Mouse (Mus musculus) limb, embryonic 11.5 days (tissue): ENCODE measurements around the gene Lingo4. TPM values are rescaled to one million over a fixed set of nuclear protein-coding genes. Genes with fewer than 3 reads are reported as not detected.

Experiments used
- ATAC-seq: fragments of 200-750 bp; cut with Nextera tagmentation; 2 replicates; pipeline ENCODE4 v1.8.0; 2017; ENCODE audit warnings: low read depth; ENCODE audit not compliant: insufficient number of reproducible peaks, low FRiP score, low TSS enrichment
- DNase-seq: peaks from one replicate; pipeline ENCODE4 v3.0.0-alpha.2; 2015; ENCODE audit warnings: low spot score
- H3K27ac ChIP-seq: fragments of 300-500 bp; sonication (generic); replicated peaks from 2 replicates; pipeline ENCODE4 v1.5.1; 2014; ENCODE audit warnings: low read depth, mild to moderate bottlenecking, low read length
- H3K27me3 ChIP-seq: fragments of 300-500 bp; sonication (generic); 2 replicates; pipeline ENCODE4 v1.6.1; 2014; ENCODE audit warnings: mild to moderate bottlenecking, low read length, mixed read lengths; ENCODE audit not compliant: control insufficient read depth, insufficient read depth
- H3K36me3 ChIP-seq: fragments of 300-500 bp; sonication (generic); 2 replicates; pipeline ENCODE4 v1.6.1; 2014; ENCODE audit warnings: mild to moderate bottlenecking, low read length, moderate library complexity, mixed read lengths; ENCODE audit not compliant: control insufficient read depth, insufficient read depth
- H3K4me1 ChIP-seq: fragments of 300-500 bp; sonication (generic); 2 replicates; pipeline ENCODE4 v1.6.1; 2014; ENCODE audit warnings: low read length, mixed read lengths; ENCODE audit not compliant: control insufficient read depth, insufficient read depth
- H3K4me2 ChIP-seq: fragments of 300-500 bp; sonication (generic); 2 replicates; pipeline ENCODE4 v1.6.1; 2014; ENCODE audit warnings: low read depth, mild to moderate bottlenecking, moderate library complexity; ENCODE audit not compliant: severe bottlenecking
- H3K4me3 ChIP-seq: fragments of 300-500 bp; sonication (generic); 2 replicates; pipeline ENCODE4 v1.5.1; 2014; ENCODE audit warnings: low read depth, low read length
- H3K9ac ChIP-seq: fragments of 300-500 bp; sonication (generic); 2 replicates; pipeline ENCODE4 v1.6.1; 2014; ENCODE audit warnings: mild to moderate bottlenecking, low read length
- H3K9me3 ChIP-seq: fragments of 300-500 bp; sonication (generic); 2 replicates; pipeline ENCODE4 v1.6.1; 2016; ENCODE audit warnings: low read length; ENCODE audit not compliant: control insufficient read depth
- WGBS: fragments of 180-500 bp; shearing (Covaris S2); extraction: QIAGEN DNeasy Blood & Tissue Kit; methylation state at CpG from one replicate; pipeline ENCODE4 v1.1.7; 2014; 5-methylcytosine and 5-hydroxymethylcytosine counted together
- polyA plus RNA-seq: library from polyadenylated mRNA; unstranded; fragments of >200 nt; fragmentation: Nextera tagmentation; extraction: Ambion mirVana; gene quantifications from 2 replicates; pipeline ENCODE4 v1.2.1, GENCODE M21; 2014

Lingo4 gene
- not detected in 2 replicates for polyA plus RNA-seq

DNA sequence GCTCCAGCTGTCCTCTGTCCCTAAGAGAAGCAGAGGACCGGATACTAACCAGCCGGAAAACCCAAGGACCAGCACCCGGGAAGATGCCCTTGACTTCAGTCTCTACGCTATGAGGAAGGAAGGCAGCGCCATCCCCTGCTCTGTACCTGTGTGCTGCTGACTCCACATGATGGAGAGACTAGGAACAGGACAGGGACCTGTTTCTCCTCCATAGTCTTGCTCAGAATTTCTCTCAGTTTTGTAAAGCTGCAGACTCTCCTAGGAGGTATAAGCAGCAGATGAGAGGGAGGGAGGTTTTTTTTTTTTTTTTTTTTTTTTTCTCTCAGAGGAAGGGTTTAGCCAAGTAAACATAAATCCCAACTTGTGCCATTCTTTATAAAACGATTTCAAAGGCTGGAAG, at the start of gene Lingo4:
Gene Lingo4, plus strand, starts transcription at position 301 of the 400 bp plus-strand sequence.
- 74% methylated on average over 6 of the region's 6 CpGs for WGBS
- Histone ChIP-seq H3K4me1 (peaks cover 2% of the 10 kb centered on the region; the same call in 1 of the 2 replicates), H3K9me3 (no peaks in the 10 kb centered on the region), H3K4me2 (peak within 1 kb of the TSS; percentile 39), H3K9ac (peak within 1 kb of the TSS; percentile 30; the same call in 1 of the 2 replicates), H3K4me3 (peak within 1 kb of the TSS; percentile 15; the same call in 1 of the 2 replicates), H3K27me3 (peaks cover 32% of the 10 kb centered on the region), H3K36me3 (no peaks in the 10 kb centered on the region), H3K27ac (no peak within 1 kb of the TSS)
- no peak for ATAC-seq
- no peak for DNase-seq

GRCm38 (mm10) chr3:94360812-94361211, 37.5 kb upstream of the Lingo4 start:
- ATAC-seq = no peak
- 0% methylated on average over 1 of the region's 1 CpGs for WGBS
- H3K4me3 ChIP-seq = no peak overlapping the region

DNA sequence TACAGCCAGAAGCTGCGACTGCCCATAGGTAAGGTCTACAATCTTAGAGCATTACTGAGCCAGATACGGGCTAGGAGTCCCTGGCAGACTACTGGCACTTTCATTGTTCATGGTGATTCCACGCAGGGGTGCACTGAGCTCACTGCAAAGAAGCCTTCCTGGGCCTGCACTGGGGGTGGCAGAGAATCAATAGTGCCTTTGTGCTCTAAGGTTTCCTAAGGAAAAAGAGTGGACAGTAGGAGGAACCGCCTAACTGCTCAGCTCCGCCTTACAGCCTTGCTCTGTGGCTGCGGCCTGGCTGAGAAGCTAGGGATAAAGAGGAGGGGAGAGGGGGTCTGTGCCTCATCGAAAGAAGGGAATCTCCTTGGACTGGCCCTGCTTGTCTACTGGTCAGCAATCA, 36.2 kb upstream of the Lingo4 start, which contains the start of gene C2cd4d:
Gene C2cd4d, plus strand, starts transcription at position 301 of the 400 bp plus-strand sequence.
- Histone ChIP-seq H3K36me3 (no peaks in the 10 kb centered on the region), H3K27me3 (peaks cover 40% of the 10 kb centered on the region), H3K27ac (no peak within 1 kb of the TSS), H3K4me3 (peak within 1 kb of the TSS; percentile 50), H3K9ac (peak within 1 kb of the TSS; percentile 76), H3K4me1 (no peaks in the 10 kb centered on the region), H3K9me3 (peaks cover 4% of the 10 kb centered on the region; the same call in 1 of the 2 replicates), H3K4me2 (peak within 1 kb of the TSS; percentile 92)
- 57% methylated on average over 7 of the region's 7 CpGs for WGBS
- DNase-seq (no peak), ATAC-seq (no peak)

More at GRCm38 (mm10) chr3:94360812-94361211, 37.5 kb upstream of the Lingo4 start:
- H3K4me2 ChIP-seq = no peak overlapping the region
- H3K4me1 ChIP-seq = no peaks in the 10 kb centered on the region
- H3K27me3 ChIP-seq = peaks cover 36% of the 10 kb centered on the region
- H3K36me3 ChIP-seq = no peaks in the 10 kb centered on the region
- no peak overlapping the region for H3K9ac ChIP-seq
- H3K9me3 ChIP-seq = peaks cover 4% of the 10 kb centered on the region; the same call in 1 of the 2 replicates
- no peak overlapping the region for H3K27ac ChIP-seq
- no peak for DNase-seq

DNA sequence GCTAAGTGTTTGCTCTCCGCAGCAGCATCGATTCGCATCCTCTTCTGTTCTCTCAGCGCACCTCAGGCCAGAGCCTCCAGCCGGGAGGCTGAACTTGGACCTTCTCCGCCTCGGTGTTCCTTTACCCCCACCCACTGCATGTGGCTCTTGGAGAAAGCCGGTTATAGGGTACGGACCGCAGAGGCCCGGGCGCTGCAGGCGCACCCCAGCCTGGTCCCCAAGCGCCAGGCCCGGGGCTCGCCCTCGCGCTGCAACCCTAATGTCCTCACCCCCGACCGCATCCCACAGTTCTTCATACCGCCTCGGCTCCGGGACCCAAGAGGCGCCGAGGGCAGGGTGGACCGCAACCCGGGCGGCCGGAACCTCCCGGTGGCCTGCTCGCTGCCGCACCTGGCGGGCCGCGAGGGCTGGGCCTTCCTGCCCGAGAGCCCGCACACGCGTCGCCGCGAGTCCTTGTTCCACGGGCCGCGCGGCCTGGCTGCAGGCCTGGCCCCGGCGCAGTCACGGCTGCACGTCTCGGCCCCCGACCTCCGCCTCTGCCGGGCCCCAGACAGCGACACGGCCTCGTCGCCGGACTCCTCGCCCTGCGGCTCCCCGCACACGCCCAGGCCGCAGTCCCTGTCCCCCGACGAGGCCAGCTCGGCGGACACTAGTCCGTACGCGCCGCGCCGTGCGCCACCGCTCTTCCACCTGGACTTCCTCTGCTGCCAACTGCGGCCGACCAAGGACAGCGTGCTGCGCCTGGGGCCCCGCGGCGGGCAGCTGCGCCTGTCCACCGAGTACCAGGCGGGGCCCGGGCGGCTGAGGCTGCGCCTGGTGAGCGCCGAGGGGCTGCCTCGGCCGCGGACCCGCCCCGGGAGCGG, 34.8 kb upstream of the Lingo4 start:
- H3K9me3 ChIP-seq = peaks cover 4% of the 10 kb centered on the region; the same call in 1 of the 2 replicates
- no peaks in the 10 kb centered on the region for H3K4me1 ChIP-seq
- ATAC-seq (peak; percentile 72; the same call in 1 of the 2 replicates), DNase-seq (peak; percentile 69)
- H3K4me3 ChIP-seq = peak overlapping the region; percentile 50
- H3K27ac ChIP-seq = no peak overlapping the region
- H3K36me3 ChIP-seq = no peaks in the 10 kb centered on the region
- H3K9ac ChIP-seq = peak overlapping the region; percentile 76
- peak overlapping the region; percentile 92 for H3K4me2 ChIP-seq
- 4% methylated on average over 97 of the region's 97 CpGs for WGBS
- H3K27me3 ChIP-seq = peaks cover 40% of the 10 kb centered on the region

DNA sequence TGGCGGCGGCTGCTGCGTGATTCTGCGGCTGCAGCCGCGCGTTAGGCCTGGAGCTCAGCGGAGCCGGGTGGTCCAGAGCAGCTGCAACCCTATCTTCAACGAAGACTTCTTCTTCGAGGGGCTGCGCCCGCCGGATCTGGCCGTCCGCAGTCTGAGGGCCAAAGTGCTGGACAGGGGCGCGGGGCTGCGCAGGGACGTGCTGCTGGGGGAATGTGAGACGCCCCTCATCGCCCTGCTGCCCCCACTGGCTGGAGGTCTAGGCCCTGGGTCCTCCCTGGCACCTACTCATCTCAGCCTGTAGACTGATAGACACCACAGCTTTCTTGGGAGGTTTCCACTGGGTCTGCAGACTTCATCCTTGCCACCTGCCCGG, 34.2 kb upstream of the Lingo4 start:
- Histone ChIP-seq H3K4me1 (no peaks in the 10 kb centered on the region), H3K27me3 (peaks cover 40% of the 10 kb centered on the region), H3K9ac (peak overlapping the region; percentile 76), H3K9me3 (peaks cover 4% of the 10 kb centered on the region; the same call in 1 of the 2 replicates), H3K36me3 (no peaks in the 10 kb centered on the region), H3K27ac (no peak overlapping the region), H3K4me3 (peak overlapping the region; percentile 50), H3K4me2 (peak overlapping the region; percentile 92)
- peak; percentile 7; the same call in 1 of the 2 replicates for ATAC-seq
- WGBS = 4% methylated on average over 23 of the region's 23 CpGs
- peak; percentile 49 for DNase-seq

DNA sequence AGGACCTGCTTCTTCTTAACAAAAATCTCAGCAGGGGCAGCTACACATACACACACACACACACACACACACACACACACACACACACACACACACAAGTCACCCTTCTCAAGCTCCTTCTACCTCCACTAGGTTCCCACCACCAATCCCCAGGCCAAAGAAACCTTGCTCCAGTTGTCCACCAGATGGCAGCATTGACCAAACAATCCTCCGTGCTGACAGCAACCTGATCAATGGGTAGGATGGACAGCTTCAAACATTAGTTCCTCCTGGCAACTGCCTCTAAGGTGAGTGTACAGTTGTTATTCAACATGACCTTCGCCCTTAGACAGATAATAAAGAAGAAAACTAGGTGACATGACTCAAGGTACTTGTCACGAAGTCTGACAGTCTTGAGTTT, 31.6 kb upstream of the Lingo4 start:
- peaks cover 4% of the 10 kb centered on the region; the same call in 1 of the 2 replicates for H3K4me1 ChIP-seq
- H3K4me2 ChIP-seq = no peak overlapping the region

DNA sequence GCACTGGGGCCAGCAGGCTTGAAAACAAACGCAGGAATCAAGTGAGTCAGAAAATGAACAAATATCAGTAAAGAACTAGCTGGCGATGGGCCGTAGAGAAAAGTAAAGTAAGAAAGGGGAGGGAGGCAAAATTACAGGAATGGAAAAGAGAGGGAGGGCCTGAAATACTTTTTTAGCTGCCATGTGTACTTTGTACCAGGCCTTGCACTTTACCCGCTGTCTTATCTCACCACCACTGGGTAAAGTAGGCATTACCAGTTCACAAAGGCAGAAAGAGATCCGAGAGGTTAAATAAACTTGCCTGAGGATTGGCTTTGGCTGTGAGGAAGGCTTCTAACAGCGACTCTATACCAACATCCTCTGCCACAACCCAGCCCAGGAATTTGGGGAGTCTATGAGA, 30.8 kb upstream of the Lingo4 start:
- Histone ChIP-seq H3K36me3 (no peaks in the 10 kb centered on the region), H3K9ac (no peak overlapping the region), H3K27me3 (peaks cover 30% of the 10 kb centered on the region), H3K4me3 (no peak overlapping the region), H3K9me3 (peaks cover 4% of the 10 kb centered on the region; the same call in 1 of the 2 replicates), H3K27ac (no peak overlapping the region), H3K4me2 (no peak overlapping the region), H3K4me1 (peaks cover 6% of the 10 kb centered on the region; the same call in 1 of the 2 replicates)
- DNase-seq (no peak), ATAC-seq (no peak)
- WGBS = 89% methylated on average over 6 of the region's 6 CpGs

More for the DNA sequence above, 31.6 kb upstream of the Lingo4 start:
- no peak overlapping the region for H3K9ac ChIP-seq
- H3K4me3 ChIP-seq = no peak overlapping the region
- ATAC-seq = no peak
- H3K27ac ChIP-seq = no peak overlapping the region
- WGBS = 18% methylated on average over 3 of the region's 3 CpGs
- peaks cover 37% of the 10 kb centered on the region for H3K27me3 ChIP-seq
- DNase-seq = peak; percentile 85
- H3K36me3 ChIP-seq = no peaks in the 10 kb centered on the region
- H3K9me3 ChIP-seq = peaks cover 4% of the 10 kb centered on the region; the same call in 1 of the 2 replicates

DNA sequence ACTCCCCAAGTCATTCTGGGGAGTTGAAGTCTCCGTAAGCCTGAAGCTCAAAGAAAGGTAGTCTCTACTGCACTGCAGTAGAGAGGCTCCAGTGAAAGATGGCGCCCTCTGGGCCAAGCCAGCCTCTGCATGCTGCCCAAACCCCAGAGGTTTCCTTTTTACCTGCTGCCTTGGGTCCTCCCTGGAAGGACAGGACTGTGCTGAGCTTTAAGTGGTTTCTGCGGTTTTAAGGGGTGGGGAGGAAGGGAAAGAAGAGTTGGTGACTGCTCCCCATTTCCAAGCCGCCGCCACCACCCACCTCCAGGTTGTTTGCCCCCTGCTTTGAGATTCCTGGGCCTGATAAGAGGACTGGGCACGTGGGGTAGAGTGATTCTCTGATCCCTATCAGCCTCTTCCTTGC, 29.7 kb upstream of the Lingo4 start:
- Histone ChIP-seq H3K4me3 (no peak overlapping the region), H3K27ac (no peak overlapping the region), H3K27me3 (peaks cover 21% of the 10 kb centered on the region), H3K36me3 (no peaks in the 10 kb centered on the region), H3K9ac (no peak overlapping the region), H3K4me2 (no peak overlapping the region), H3K4me1 (peaks cover 14% of the 10 kb centered on the region; the same call in 1 of the 2 replicates), H3K9me3 (no peaks in the 10 kb centered on the region)
- ATAC-seq (no peak), DNase-seq (no peak)
- WGBS = 54% methylated on average over 6 of the region's 6 CpGs
